Mouse (Mus musculus): ENCODE measurements around the gene Arglu1. TPM values are rescaled to one million over a fixed set of nuclear protein-coding genes. Genes with fewer than 3 reads are reported as not detected.
A peak's percentile ranks its signal among the peaks of the same experiment; 100 is the strongest.

Gene Arglu1
- polyA plus RNA-seq, 1 experiment from 2014 or later, result 85.9 TPM

- peak; percentile 91 for ATAC-seq (replicated peaks; ENCODE audit: insufficient number of reproducible peaks, low FRiP score, low TSS enrichment)
- no peaks in the 10 kb centered on the region for H3K27me3 ChIP-seq (ENCODE audit: control insufficient read depth, insufficient read depth, low read length)
- H3K9me3 ChIP-seq (replicated peaks; ENCODE audit: control insufficient read depth, low read length), result no peaks in the 10 kb centered on the region
- H3K4me1 ChIP-seq (ENCODE audit: control insufficient read depth, insufficient read depth, low read length), result peaks cover 16% of the 10 kb centered on the region
- peak within 1 kb of the TSS; percentile 94 for H3K9ac ChIP-seq (ENCODE audit: low read depth, low read length)
- WGBS (ENCODE audit: insufficient replicate concordance), result under 1% methylated on average over 70 of the region's 70 CpGs
- H3K4me2 ChIP-seq, result peak within 1 kb of the TSS; percentile 91
- H3K27ac ChIP-seq (ENCODE audit: low read depth, low read length), result peak within 1 kb of the TSS; percentile 68
- peak within 1 kb of the TSS; percentile 81 for H3K4me3 ChIP-seq (ENCODE audit: low read depth, low read length)
- no peaks in the 10 kb centered on the region for H3K36me3 ChIP-seq (ENCODE audit: control insufficient read depth, insufficient read depth, low read length)
Observed at GRCm38 (mm10) chr8:8661103-8661758, 29.1 kb downstream of the Arglu1 start, which contains the start of gene Efnb2. Gene Efnb2 (minus strand): TSS chr8:8661242.

DNA sequence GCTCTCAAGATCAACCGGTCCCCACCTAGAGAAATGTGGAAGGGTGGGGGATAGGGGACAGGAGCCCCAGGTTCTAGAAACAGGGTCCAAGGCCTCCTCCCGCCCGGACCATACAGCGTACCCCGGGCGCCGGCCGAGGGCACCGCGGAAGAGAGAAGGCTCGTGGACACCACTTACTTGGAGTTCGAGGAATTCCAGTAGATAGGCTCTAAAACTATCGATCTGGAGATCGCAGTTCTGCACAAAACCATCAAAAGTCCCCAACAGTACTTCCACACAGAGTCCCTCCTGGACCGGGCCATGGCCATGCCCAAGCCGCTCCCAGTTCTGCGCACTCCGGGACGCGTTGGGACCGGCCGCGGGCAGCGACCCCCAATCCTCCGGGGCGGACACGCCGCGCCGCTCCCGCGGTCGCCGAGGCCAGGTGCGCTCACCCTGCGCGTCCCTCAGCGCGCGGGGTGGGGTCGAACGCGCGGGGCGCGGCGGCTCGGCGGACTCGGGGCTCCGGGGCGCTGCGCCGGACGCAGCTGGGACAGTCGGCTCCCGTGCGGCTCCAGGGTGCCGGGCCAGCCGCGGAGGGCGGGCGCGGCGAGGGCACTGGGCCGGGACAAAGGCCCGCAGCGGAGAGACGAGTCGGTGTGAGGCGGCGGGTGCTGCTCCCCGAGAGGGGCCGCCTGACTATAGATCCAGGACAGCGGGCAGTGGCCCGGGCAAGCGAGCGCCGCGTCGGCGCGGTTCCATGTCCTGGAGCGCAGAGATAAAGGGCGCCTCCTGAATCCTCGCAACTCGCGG lies 29.8 kb downstream of the Arglu1 start:
- peaks cover 19% of the 10 kb centered on the region for H3K4me1 ChIP-seq (ENCODE audit: control insufficient read depth, insufficient read depth, low read length)
- peak; percentile 10; the same call in 1 of the 2 replicates for ATAC-seq (replicated peaks; ENCODE audit: insufficient number of reproducible peaks, low FRiP score, low TSS enrichment)
- peak overlapping the region; percentile 91 for H3K4me2 ChIP-seq
- H3K27me3 ChIP-seq (ENCODE audit: control insufficient read depth, insufficient read depth, low read length), result no peaks in the 10 kb centered on the region
- H3K36me3 ChIP-seq (ENCODE audit: control insufficient read depth, insufficient read depth, low read length), result no peaks in the 10 kb centered on the region
- H3K27ac ChIP-seq (ENCODE audit: low read depth, low read length), result peak overlapping the region; percentile 66
- peak overlapping the region; percentile 94 for H3K9ac ChIP-seq (ENCODE audit: low read depth, low read length)
- no peaks in the 10 kb centered on the region for H3K9me3 ChIP-seq (replicated peaks; ENCODE audit: control insufficient read depth, low read length)
- WGBS (ENCODE audit: insufficient replicate concordance), result under 1% methylated on average over 81 of the region's 88 CpGs
- H3K4me3 ChIP-seq (ENCODE audit: low read depth, low read length), result peak overlapping the region; percentile 81

DNA sequence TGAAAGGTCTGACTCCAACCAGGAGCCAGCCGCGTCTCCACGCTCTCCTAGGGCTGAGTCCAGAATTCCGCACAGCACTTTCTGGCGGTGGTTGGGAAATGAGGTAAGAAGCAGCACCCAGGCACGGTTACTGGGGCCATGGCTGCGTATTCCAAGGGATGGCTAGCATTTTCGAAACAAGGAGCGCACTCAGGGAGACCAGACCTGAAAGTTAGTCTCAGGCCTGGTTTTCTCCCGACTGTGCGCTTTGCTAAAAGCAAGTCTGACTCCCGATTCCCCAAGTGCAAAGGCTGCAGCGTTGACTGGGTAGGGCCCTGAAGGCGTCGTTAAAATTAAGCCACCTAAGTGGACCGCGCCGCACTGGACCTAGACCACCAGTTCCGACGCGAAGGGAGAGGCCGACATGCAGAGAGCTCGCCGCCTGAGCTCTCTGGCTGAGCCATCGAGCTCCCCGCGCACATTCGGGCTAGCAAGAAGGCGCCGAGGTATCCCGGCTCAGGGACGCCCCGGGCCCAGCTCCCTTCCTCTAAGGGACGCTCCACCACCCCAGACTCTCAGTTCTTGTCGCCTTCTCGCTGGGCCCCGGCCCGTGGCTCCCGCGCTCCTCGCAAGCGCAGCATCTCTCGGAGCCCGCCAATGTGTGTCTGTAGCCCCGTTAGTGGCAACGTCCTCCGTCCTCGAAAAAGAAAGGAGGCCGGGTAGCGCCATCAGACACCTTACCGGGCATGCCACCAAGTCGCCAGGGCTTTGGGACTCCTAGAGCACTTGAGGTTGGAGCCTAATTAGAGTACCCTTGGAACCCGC lies 30.6 kb downstream of the Arglu1 start:
- Histone ChIP-seq H3K4me1 (ENCODE audit: control insufficient read depth, insufficient read depth, low read length) (peaks cover 22% of the 10 kb centered on the region), H3K4me3 (ENCODE audit: low read depth, low read length) (peak overlapping the region; percentile 81), H3K36me3 (ENCODE audit: control insufficient read depth, insufficient read depth, low read length) (no peaks in the 10 kb centered on the region), H3K4me2 (peak overlapping the region; percentile 91), H3K27ac (ENCODE audit: low read depth, low read length) (peak overlapping the region; percentile 66), H3K27me3 (ENCODE audit: control insufficient read depth, insufficient read depth, low read length) (no peaks in the 10 kb centered on the region), H3K9me3 (replicated peaks; ENCODE audit: control insufficient read depth, low read length) (no peaks in the 10 kb centered on the region), H3K9ac (ENCODE audit: low read depth, low read length) (peak overlapping the region; percentile 94)
- no peak for ATAC-seq (replicated peaks; ENCODE audit: insufficient number of reproducible peaks, low FRiP score, low TSS enrichment)
- under 1% methylated on average over 53 of the region's 53 CpGs for WGBS (ENCODE audit: insufficient replicate concordance)

GRCm38 (mm10) chr8:8658426-8659224 lies 31.7 kb downstream of the Arglu1 start:
- Histone ChIP-seq H3K27me3 (ENCODE audit: control insufficient read depth, insufficient read depth, low read length) (no peaks in the 10 kb centered on the region), H3K27ac (ENCODE audit: low read depth, low read length) (peak overlapping the region; percentile 66; the same call in 1 of the 2 replicates), H3K4me1 (ENCODE audit: control insufficient read depth, insufficient read depth, low read length) (peaks cover 32% of the 10 kb centered on the region), H3K4me3 (ENCODE audit: low read depth, low read length) (peak overlapping the region; percentile 81), H3K4me2 (peak overlapping the region; percentile 91), H3K36me3 (ENCODE audit: control insufficient read depth, insufficient read depth, low read length) (no peaks in the 10 kb centered on the region), H3K9me3 (replicated peaks; ENCODE audit: control insufficient read depth, low read length) (no peaks in the 10 kb centered on the region), H3K9ac (ENCODE audit: low read depth, low read length) (peak overlapping the region; percentile 94)
- 5% methylated on average over 19 of the region's 19 CpGs for WGBS (ENCODE audit: insufficient replicate concordance)
- ATAC-seq (replicated peaks; ENCODE audit: insufficient number of reproducible peaks, low FRiP score, low TSS enrichment), result peak; percentile 47; the same call in 1 of the 2 replicates

DNA sequence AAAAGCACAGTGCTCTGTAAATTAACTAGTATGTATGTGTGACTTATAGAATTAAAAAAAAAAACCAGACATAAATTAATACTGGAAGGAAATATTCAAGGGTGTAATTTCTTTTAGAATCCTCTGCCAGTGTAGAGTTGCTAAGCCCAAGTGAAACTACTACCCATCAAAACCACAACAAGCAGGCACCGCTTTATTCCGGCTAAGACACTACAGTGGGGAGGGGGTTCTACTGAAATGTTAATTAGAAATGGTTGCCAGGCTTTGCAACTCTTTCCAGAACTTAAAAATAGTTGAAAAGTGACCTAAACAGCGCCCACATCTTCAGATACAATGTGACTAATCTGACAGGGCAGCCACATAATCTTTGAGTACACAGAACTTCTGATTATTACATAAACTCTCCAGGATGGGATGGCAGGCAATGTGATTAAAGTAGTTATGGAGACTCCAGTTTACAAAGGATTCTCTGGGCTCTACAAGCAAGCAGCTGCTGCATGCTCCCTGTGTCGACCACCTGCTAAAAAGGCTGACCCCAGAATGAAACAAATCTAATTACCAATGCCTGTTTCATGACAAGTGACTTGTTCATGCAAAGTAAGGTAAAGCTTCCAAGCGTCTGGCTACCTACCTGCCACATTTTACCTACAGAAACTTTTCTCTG lies 32.5 kb downstream of the Arglu1 start:
- Histone ChIP-seq H3K27ac (ENCODE audit: low read depth, low read length) (no peak overlapping the region; the same call in 1 of the 2 replicates), H3K27me3 (ENCODE audit: control insufficient read depth, insufficient read depth, low read length) (no peaks in the 10 kb centered on the region), H3K9me3 (replicated peaks; ENCODE audit: control insufficient read depth, low read length) (no peaks in the 10 kb centered on the region), H3K4me2 (peak overlapping the region; percentile 91), H3K9ac (ENCODE audit: low read depth, low read length) (peak overlapping the region; percentile 94; the same call in 1 of the 2 replicates), H3K4me1 (ENCODE audit: control insufficient read depth, insufficient read depth, low read length) (peaks cover 29% of the 10 kb centered on the region), H3K36me3 (ENCODE audit: control insufficient read depth, insufficient read depth, low read length) (no peaks in the 10 kb centered on the region), H3K4me3 (ENCODE audit: low read depth, low read length) (peak overlapping the region; percentile 81)
- no peak for ATAC-seq (replicated peaks; ENCODE audit: insufficient number of reproducible peaks, low FRiP score, low TSS enrichment)
- WGBS (ENCODE audit: insufficient replicate concordance), result 35% methylated on average over 5 of the region's 5 CpGs

- no peak for ATAC-seq (replicated peaks; ENCODE audit: insufficient number of reproducible peaks, low FRiP score, low TSS enrichment)
Observed at GRCm38 (mm10) chr8:8656578-8657441, 33.5 kb downstream of the Arglu1 start.

More at GRCm38 (mm10) chr8:8656578-8657441, 33.5 kb downstream of the Arglu1 start:
- Histone ChIP-seq H3K4me1 (ENCODE audit: control insufficient read depth, insufficient read depth, low read length) (peaks cover 34% of the 10 kb centered on the region), H3K9ac (ENCODE audit: low read depth, low read length) (peak overlapping the region; percentile 54; the same call in 1 of the 2 replicates), H3K36me3 (ENCODE audit: control insufficient read depth, insufficient read depth, low read length) (no peaks in the 10 kb centered on the region), H3K27me3 (ENCODE audit: control insufficient read depth, insufficient read depth, low read length) (no peaks in the 10 kb centered on the region), H3K27ac (ENCODE audit: low read depth, low read length) (no peak overlapping the region), H3K9me3 (replicated peaks; ENCODE audit: control insufficient read depth, low read length) (no peaks in the 10 kb centered on the region), H3K4me2 (peak overlapping the region; percentile 91), H3K4me3 (ENCODE audit: low read depth, low read length) (peak overlapping the region; percentile 81)
- 12% methylated on average over 14 of the region's 14 CpGs for WGBS (ENCODE audit: insufficient replicate concordance)

All from heart, embryonic 11.5 days (tissue).